Mouse (Mus musculus) cerebellum, postnatal 36 days (tissue): ENCODE data around the gene Avil.

Experiments
- DNase-seq, 2 experiments: peaks; one replicate each; pipeline ENCODE4 v3.0.0; 2021 to 2022; ENCODE audit warnings: mixed read lengths in 2 of 2

Gene Avil

GRCm38 (mm10) chr10:127030336-127031296, 30.1 kb downstream of the Avil start, which contains the start of gene Tsfm:
Tsfm (minus strand) TSS chr10:127030840.
- DNase-seq = peak; percentile 94 to 96

DNA sequence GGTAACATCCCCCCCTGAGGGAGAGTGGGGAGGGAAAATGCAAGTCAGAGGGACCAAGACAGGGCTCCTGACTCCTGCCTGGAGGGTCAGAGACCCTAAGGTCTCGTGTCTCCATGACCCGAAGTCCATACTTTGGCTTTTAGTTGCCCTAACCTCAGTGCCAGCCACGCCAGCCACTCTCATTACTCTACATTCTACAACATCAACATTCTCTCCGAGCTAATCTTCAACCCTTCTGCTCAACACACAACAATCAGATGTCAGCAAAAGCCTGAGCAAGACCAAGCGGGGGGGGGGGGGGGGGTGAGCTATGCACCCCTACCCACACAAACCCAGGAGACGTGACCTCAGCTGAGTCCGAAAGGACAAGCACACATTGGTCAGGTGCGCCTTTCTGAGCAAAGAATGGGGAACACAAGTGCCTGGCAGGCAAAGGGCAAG, 32.8 kb downstream of the Avil start:
- no peak for DNase-seq

- DNase-seq = no peak
Observed at GRCm38 (mm10) chr10:127036273-127036672, 35.8 kb downstream of the Avil start.

DNA sequence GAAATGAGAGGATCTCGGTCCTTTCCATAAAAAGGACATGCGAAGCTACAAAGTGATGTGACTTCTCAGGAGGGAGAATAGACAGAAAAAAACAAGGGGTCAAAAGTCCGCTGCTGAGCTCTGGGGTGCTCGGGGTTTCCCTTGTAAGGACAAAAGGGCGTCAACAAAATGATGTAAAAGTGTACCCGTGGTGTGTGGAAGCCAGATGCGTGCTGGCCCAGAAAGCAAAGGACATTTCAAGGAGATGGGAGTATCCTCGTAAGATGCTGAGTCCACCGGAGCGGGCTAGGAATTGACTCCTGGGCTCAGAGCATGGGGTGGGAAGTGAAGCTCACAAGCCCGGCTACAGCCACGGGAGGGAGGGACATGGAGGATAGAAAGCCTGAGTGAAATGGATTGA, 37.1 kb downstream of the Avil start:
- DNase-seq = no peak

DNA sequence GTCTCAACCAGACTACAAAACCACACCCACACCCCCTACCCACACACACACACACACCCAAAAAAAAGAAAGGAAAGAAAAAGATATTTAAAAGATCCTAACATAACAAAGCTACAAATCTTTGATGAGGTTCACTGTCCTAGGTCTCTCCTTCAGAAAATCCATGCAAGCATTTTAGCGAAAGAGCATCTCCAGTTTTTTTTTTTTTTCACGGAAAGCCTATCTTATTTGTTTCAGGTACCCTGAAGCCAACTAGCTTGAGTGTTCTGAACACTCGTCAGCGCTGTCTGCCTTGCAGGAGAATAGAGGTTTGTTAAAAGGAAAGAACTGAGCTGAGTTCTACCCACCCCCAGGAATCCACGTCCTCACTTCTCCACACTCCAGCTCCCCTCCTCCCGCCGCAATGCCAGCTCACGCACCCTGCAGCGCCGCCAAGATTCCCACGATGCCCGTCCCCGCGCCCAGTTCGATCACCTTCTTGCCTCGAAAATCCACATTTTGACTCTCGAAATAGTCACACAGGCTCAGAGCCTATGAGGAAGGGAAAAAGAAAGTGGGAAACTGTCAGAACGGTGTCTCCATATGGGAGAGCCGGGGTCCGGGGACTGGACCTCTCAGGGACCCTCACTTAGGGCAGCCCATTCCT, 40.2 kb downstream of the Avil start:
- peak in 1 of 2 experiments; percentile 24 for DNase-seq

DNA sequence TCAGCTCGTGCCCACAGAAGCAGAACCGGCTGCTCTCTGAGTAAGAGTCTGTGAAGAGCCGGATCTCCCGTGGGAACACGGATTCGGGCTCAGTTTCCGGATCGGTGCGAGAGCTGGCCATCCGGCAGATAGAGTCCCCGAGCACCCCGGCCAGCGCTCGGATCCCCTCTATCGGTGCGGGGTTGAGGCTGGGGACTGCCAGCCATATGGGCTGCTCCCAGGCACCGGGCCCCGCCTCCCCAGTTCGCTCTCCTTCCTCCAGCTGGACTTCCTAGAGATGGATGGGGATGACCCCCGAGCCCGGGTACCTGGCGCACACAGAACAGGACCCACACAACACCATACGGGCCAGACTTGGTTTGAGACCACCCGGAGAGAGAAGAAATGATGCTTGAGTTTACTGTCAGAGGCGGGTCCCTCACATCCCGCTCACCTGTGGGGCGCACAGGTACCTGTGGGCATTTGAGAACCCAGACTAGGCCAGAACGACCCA, 40.8 kb downstream of the Avil start, which contains the start of the genes Mettl1 and Eef1akmt3:
Gene Mettl1 (plus strand): TSS at position 141 of the 493 bp plus-strand sequence.
Gene Eef1akmt3 (minus strand): TSS at position 240 of the 493 bp plus-strand sequence.
- peak in 1 of 2 experiments; percentile 55 for DNase-seq

DNA sequence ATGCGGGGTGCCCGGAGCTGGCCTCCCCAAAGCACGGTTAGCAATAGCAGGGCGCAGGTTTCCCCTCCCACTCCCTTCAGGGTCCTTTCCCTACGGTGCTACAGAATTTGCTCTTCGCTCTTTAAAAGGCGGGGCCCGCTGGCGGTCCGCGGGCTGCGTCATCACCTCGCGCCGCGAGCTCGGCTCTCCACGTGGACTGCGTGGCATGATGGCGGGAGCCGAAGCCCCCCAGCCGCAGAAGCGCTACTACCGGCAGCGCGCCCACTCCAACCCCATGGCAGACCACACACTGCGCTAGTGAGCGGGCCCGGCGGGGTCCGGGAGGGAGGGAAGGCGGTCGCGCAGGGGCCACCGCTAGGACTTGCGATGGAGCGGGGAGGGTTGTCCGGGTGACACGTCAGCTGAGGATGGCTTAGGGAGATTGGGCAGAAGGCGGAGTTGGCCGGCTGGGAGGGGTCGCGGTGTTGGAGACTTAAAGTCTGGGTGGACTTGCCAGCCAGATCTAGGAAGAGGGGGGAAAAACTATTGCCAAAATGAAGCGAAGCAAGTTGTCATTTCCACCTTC, 41.3 kb downstream of the Avil start:
- DNase-seq = peak; percentile 87 to 92

- DNase-seq = no peak
Observed at GRCm38 (mm10) chr10:127042468-127043115, 42.1 kb downstream of the Avil start.

DNA sequence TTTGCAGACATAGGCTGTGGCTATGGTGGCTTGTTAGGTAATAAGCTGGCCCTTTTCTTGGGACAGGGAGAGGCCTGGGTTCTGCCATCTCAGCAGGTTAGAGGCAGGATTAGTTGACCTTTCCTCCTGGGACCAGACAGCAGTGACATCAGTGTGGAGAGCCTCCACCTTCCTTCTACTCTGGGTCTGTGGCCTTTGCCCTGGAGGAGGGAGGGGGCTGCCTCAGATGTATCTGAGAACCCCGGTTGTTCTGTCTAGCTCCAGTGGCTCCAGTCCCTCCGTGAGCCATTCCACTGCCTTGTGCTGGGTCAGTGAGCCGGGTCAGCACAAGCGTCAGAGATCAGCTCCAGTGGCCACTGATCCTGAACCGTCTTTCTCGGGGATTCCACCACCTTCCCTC, 42.7 kb downstream of the Avil start:
- no peak for DNase-seq

DNA sequence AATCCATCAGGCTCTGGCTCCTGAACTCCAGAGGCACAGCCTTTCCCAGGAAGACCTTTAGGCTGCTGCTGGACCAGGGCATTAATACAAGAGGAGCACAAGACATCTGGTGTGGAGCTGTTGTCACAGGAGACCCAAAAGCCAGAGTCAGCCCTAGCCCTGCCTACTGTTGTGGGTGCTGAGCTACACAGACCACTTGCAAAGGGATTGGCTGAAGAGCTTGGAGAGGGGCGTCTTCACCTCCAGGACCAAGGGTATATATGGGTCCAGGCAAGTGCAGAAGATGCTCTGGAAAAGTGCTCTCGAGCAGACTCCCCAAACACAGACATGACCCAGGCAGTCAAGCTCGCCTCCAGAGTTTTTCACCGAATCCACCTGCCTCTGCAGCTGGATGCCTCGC, 47.4 kb downstream of the Avil start, which contains the start of gene Cyp27b1:
Gene Cyp27b1 (plus strand): TSS at position 297 of the 400 bp plus-strand sequence.
- DNase-seq = no peak

GRCm38 (mm10) chr10:127048608-127049394, 48.3 kb downstream of the Avil start:
- no peak for DNase-seq

- DNase-seq = no peak
Observed at GRCm38 (mm10) chr10:127049395-127050118, 49.0 kb downstream of the Avil start.

DNA sequence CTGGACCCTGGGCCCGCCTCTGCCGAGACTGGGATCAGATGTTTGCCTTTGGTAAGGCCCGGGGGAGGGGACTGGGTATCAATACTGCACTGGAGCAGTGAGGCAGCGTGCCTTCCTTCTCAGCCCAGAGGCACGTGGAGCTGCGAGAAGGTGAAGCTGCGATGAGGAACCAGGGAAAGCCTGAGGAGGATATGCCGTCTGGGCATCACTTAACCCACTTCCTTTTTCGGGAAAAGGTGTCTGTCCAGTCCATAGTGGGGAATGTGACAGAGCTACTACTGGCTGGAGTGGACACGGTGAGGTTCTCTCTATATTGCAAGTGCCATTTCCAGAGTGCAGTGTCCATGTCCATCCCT, 49.6 kb downstream of the Avil start:
- no peak for DNase-seq

DNA sequence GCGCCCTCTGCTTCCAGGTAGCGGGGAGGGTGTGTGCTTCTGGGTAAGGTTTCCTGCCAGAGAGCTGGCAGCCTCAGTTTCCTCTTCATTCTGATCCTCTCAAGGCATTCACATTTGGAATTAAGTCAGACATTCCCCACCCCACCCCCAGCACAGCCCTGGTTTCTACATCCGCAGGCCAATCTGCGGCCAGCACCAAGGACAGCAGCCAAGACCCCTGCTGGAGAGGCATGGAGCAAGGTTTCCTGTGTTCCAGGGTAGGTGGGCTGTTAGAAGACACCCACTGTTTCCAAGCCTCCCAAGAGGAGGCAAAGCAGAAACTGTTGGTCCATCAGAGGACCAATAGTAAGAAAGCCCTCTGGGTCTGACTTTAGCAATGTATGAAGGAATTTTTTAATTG, 54.1 kb downstream of the Avil start:
- DNase-seq = no peak

- DNase-seq = no peak
Observed at GRCm38 (mm10) chr10:127055406-127055805, 54.9 kb downstream of the Avil start.

DNA sequence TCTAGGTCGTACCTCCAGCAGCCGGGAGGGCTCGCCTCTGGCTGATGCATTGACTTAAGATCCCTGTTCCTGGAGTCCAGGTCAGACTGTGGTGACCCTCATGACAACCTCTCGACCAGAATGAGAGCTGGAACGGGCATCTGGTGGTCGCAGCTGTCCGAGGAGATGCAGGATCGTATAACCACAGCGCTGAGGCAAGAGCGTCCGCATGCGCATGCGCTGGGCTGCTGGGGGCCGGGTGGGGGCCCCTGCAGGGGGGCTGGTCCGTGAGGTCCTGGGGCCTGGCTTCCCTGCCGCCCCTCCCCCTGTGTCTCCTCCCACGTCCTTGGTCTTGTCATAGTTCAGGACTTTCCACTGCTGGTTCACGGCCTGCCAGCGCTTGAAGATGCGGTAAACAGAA, 56.0 kb downstream of the Avil start:
- no peak for DNase-seq

DNA sequence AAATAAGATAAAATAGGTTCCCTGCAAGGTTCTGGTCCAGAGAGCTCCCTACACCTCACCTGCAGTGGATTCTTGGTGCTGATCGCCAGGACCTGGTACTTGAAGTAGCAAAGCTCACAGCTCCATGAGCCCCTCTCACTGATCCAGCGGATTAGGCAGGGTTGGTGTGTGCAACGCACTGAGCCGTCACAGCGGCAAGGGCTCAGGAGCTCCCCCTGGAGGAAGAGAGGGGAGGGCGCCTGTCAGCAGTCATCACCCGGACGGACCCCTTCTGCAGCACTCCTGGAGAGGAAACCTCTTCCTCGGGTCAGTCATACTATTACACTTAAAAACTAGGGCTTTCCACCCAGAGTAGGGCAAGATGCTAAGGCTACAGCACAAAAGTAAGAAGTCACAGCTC, 57.7 kb downstream of the Avil start:
- peak; percentile 76 to 81 for DNase-seq

DNA sequence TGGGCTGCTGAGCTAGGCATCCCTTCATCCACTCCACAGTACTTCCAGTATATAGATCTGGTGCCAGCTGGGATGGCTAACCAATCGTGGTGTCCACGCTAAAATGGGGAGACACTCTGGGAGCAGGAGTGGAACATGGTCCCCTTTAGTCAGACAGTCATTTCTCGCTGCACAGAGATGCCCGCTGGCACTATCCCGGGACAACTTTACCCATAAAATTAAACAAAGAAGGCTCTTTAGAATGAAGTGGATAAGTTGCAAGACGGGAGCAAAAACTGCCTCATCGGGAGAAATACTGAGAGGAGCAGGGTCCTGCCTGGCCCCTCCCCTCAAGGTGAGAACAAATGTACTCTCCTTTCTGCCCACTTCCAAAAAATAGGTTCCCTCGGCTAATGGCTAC, 58.2 kb downstream of the Avil start:
- DNase-seq = peak in 1 of 2 experiments; percentile 16

- peak; percentile 16 to 40 for DNase-seq
Observed at GRCm38 (mm10) chr10:127059174-127059967, 58.9 kb downstream of the Avil start.
